Mouse (Mus musculus): ENCODE data around the gene Hist2h2be. TPM values are rescaled to one million over a fixed set of nuclear protein-coding genes. Genes with fewer than 3 reads are reported as not detected.

The Hist2h2be gene
- total and polyA plus RNA-seq, 3 experiments = 1.8 to 3.2 TPM; not detected in 1

- Histone ChIP-seq H3K27ac (ENCODE audit: control insufficient read depth, low read depth, low read length) (peak overlapping the region; percentile 58), H3K9me3 (replicated peaks; ENCODE audit: insufficient read depth, low read length) (no peaks in the 10 kb centered on the region), H3K9ac (ENCODE audit: control insufficient read depth, low read depth, low read length, poor library complexity, severe bottlenecking) (peak overlapping the region; percentile 54), H3K27me3 (ENCODE audit: control insufficient read depth in 1 of 2, insufficient read depth in 2 of 2, low read length in 2 of 2) (no peaks in the 10 kb centered on the region), H3K4me1 (ENCODE audit: control insufficient read depth in 1 of 2, insufficient read depth in 2 of 2, low read length in 2 of 2) (peaks cover 28 to 57% of the 10 kb centered on the region in 2 experiments), H3K36me3 (ENCODE audit: control insufficient read depth in 1 of 2, insufficient read depth in 2 of 2, low read length in 2 of 2) (peaks cover 0 to 50% of the 10 kb centered on the region in 2 experiments; a peak in 2 of 4 replicates), H3K79me2 (ENCODE audit: control insufficient read depth, insufficient read depth, low read length, poor library complexity) (no peaks in the 10 kb centered on the region), H3K4me3 (ENCODE audit: control insufficient read depth in 1 of 2, insufficient read depth in 1 of 2, low read depth in 2 of 2, low read length in 2 of 2) (peak overlapping the region; percentile 11 to 44; a peak in 3 of 4 replicates)
- TF ChIP-seq ZKSCAN1 (IDR thresholded peaks at IDR 0.05; ENCODE audit: low read depth, low read length) (no peak), NRF1 (IDR thresholded peaks at IDR 0.05; ENCODE audit: insufficient read depth, low read depth, low read length, poor library complexity, severe bottlenecking) (no peak), MAX (IDR thresholded peaks at IDR 0.05; ENCODE audit: low read length) (no peak), USF2 (IDR thresholded peaks at IDR 0.05; ENCODE audit: borderline replicate concordance in 1 of 2, insufficient read depth in 1 of 2, low read depth in 1 of 2, low read length in 2 of 2) (no peak), ELF1 (IDR thresholded peaks at IDR 0.05; ENCODE audit: low read depth, low read length) (no peak), NELFE (IDR thresholded peaks at IDR 0.05; ENCODE audit: low read depth, low read length) (no peak), POLR2AphosphoS5 (IDR thresholded peaks at IDR 0.05; ENCODE audit: borderline replicate concordance, low read depth, low read length) (no peak), UBTF (IDR thresholded peaks at IDR 0.05; ENCODE audit: borderline replicate concordance, insufficient read depth, low read depth, low read length) (no peak), GABPA (IDR thresholded peaks at IDR 0.05; ENCODE audit: low read depth, low read length) (no peak), E2F4 (IDR thresholded peaks at IDR 0.05; ENCODE audit: borderline replicate concordance, low read depth, low read length) (no peak), BHLHE40 (IDR thresholded peaks at IDR 0.05; ENCODE audit: borderline replicate concordance, low read depth, low read length) (no peak), POLR2A (IDR thresholded peaks at IDR 0.05; ENCODE audit: control insufficient read depth in 1 of 2, insufficient read depth in 1 of 2, low read depth in 1 of 2, low read length in 2 of 2, poor library complexity in 1 of 2) (no peak), KAT2A (conservative IDR thresholded peaks at IDR 0.05; ENCODE audit: low read depth, low read length) (no peak), SMC3 (IDR thresholded peaks at IDR 0.05; ENCODE audit: low read depth, low read length) (no peak), MYC (IDR thresholded peaks at IDR 0.05; ENCODE audit: low read depth, low read length) (no peak)
- peak; percentile 66 for DNase-seq (ENCODE audit: low read depth, low spot score)
Observed at GRCm38 (mm10) chr3:96255926-96256593, 35.1 kb downstream of the Hist2h2be start.

DNA sequence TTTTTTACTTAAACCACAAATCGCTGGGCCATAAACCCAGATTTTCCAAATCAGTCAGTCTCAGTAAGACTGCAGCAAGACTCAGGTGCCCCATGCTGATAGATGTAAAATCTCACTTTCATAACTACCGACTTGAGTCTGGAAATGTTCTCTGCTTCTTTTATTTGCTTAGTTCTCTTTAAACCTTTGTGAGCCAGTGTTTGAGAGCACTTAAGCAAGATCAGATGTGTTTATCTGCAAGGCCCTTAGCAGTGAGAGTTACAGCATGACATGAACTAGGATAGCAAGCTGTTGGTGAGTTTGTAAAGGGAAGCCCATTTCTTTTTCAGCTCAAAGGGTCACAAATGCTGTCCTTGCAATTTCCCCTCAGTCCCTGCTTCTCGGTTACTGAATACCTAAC lies 36.3 kb downstream of the Hist2h2be start:
- Histone ChIP-seq H3K4me3 (ENCODE audit: control insufficient read depth in 1 of 2, insufficient read depth in 1 of 2, low read depth in 2 of 2, low read length in 2 of 2) (no peak overlapping the region), H3K79me2 (ENCODE audit: control insufficient read depth, insufficient read depth, low read length, poor library complexity) (no peaks in the 10 kb centered on the region), H3K9ac (ENCODE audit: control insufficient read depth, low read depth, low read length, poor library complexity, severe bottlenecking) (no peak overlapping the region), H3K36me3 (ENCODE audit: control insufficient read depth in 1 of 2, insufficient read depth in 2 of 2, low read length in 2 of 2) (peaks cover 0 to 55% of the 10 kb centered on the region in 2 experiments; a peak in 2 of 4 replicates), H3K9me3 (replicated peaks; ENCODE audit: insufficient read depth, low read length) (no peaks in the 10 kb centered on the region), H3K27me3 (ENCODE audit: control insufficient read depth in 1 of 2, insufficient read depth in 2 of 2, low read length in 2 of 2) (no peaks in the 10 kb centered on the region), H3K27ac (ENCODE audit: control insufficient read depth, low read depth, low read length) (no peak overlapping the region), H3K4me1 (ENCODE audit: control insufficient read depth in 1 of 2, insufficient read depth in 2 of 2, low read length in 2 of 2) (peaks cover 28 to 61% of the 10 kb centered on the region in 2 experiments)
- peak; percentile 51 for DNase-seq (ENCODE audit: low read depth, low spot score)
- TF ChIP-seq TBP (IDR thresholded peaks at IDR 0.05; ENCODE audit: low read depth, low read length) (no peak), EP300 (IDR thresholded peaks at IDR 0.05; ENCODE audit: low read depth in 1 of 2, low read length in 2 of 2) (no peak), E2F4 (IDR thresholded peaks at IDR 0.05; ENCODE audit: borderline replicate concordance, low read depth, low read length) (no peak), POLR2AphosphoS2 (IDR thresholded peaks at IDR 0.05; ENCODE audit: low read length) (no peak), ETS1 (IDR thresholded peaks at IDR 0.05; ENCODE audit: low read depth, low read length) (no peak), CTCF (IDR thresholded peaks at IDR 0.05 in 2 of 3, conservative IDR thresholded peaks at IDR 0.05 in 1 of 3; ENCODE audit: control insufficient read depth in 1 of 3, insufficient read depth in 1 of 3, low read depth in 2 of 3, low read length in 3 of 3, poor library complexity in 1 of 3, severe bottlenecking in 1 of 3) (no peak), SIN3A (IDR thresholded peaks at IDR 0.05; ENCODE audit: low read length) (no peak), CHD1 (IDR thresholded peaks at IDR 0.05; ENCODE audit: low read depth, low read length) (no peak), MAX (IDR thresholded peaks at IDR 0.05; ENCODE audit: low read length) (no peak), NELFE (IDR thresholded peaks at IDR 0.05; ENCODE audit: low read depth, low read length) (no peak), JUND (IDR thresholded peaks at IDR 0.05; ENCODE audit: low read depth, low read length) (no peak)

All from MEL (cell line).